Mouse (Mus musculus): ENCODE results near the gene Nsun5.

DNA sequence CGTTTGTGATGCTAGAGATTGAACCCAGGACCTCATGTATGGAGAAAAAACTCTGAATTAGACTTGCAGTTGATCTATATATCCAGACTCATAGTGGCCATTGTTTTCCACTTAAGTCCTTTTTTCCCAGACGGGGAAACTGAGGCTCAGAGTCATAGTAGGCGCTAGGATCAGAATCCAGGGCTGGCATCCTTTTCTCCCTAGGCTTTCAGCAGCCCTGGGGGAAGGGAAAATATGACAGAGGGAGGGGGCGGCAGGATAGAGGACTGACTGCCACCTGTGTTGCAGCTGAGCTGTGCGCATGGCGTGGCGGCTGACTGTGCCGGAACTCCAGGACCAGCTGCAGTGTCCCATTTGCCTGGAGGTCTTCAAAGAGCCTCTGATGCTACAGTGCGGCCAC lies 16.8 kb upstream of the Nsun5 start, which contains the start of gene Trim50:
- TF ChIP-seq CTCF (IDR thresholded peaks at IDR 0.05; ENCODE audit: low read depth, low read length) (no peak), GATA1 (IDR thresholded peaks at IDR 0.05; ENCODE audit: borderline replicate concordance, low read length) (no peak), TAL1 (conservative IDR thresholded peaks at IDR 0.05; ENCODE audit: low read depth, low read length) (no peak)
